Mouse (Mus musculus) A20 (cell line): Measurements from ENCODE around the gene Srsf12.
A peak's percentile ranks its signal among the peaks of the same experiment; 100 is the strongest.

ENCODE experiments used
- DNase-seq: peaks from one replicate; pipeline ENCODE4 v3.0.0-alpha.2; 2011; ENCODE audit warnings: low read depth, low spot score

The Srsf12 gene

GRCm38 (mm10) chr4:33208881-33209841 lies at the start of gene Srsf12:
TSS of gene Srsf12 (plus strand) at chr4:33208991.
- no peak for DNase-seq

GRCm38 (mm10) chr4:33183477-33183876 lies 25.3 kb upstream of the Srsf12 start:
- DNase-seq = no peak

GRCm38 (mm10) chr4:33188164-33188563 lies 20.6 kb upstream of the Srsf12 start:
- no peak for DNase-seq

GRCm38 (mm10) chr4:33188781-33189734 lies 19.7 kb upstream of the Srsf12 start:
- DNase-seq = peak; percentile 30

- no peak for DNase-seq
Observed at GRCm38 (mm10) chr4:33189735-33190036, 19.1 kb upstream of the Srsf12 start, which contains the start of gene Pm20d2. TSS of gene Pm20d2 (minus strand) at chr4:33189737.

- no peak for DNase-seq
Observed at GRCm38 (mm10) chr4:33198117-33198516, 10.7 kb upstream of the Srsf12 start.

GRCm38 (mm10) chr4:33204682-33205081 lies 4.1 kb upstream of the Srsf12 start:
- peak; percentile 69 for DNase-seq

GRCm38 (mm10) chr4:33207551-33207950 lies 1.2 kb upstream of the Srsf12 start:
- DNase-seq = no peak

GRCm38 (mm10) chr4:33221847-33222246 lies 13.1 kb downstream of the Srsf12 start:
- no peak for DNase-seq

GRCm38 (mm10) chr4:33224003-33224675 lies 15.3 kb downstream of the Srsf12 start:
- no peak for DNase-seq

- DNase-seq = no peak
Observed at GRCm38 (mm10) chr4:33227164-33227563, 18.4 kb downstream of the Srsf12 start.

GRCm38 (mm10) chr4:33229639-33230038 lies 20.8 kb downstream of the Srsf12 start:
- DNase-seq = no peak

GRCm38 (mm10) chr4:33230881-33231280 lies 22.1 kb downstream of the Srsf12 start:
- DNase-seq = no peak

- peak; percentile 38 for DNase-seq
Observed at GRCm38 (mm10) chr4:33242536-33242935, 33.7 kb downstream of the Srsf12 start.

- no peak for DNase-seq
Observed at GRCm38 (mm10) chr4:33243016-33243758, 34.4 kb downstream of the Srsf12 start.

- no peak for DNase-seq
Observed at GRCm38 (mm10) chr4:33243921-33244320, 35.1 kb downstream of the Srsf12 start.

- DNase-seq = no peak
Observed at GRCm38 (mm10) chr4:33245853-33246395, 37.1 kb downstream of the Srsf12 start.

GRCm38 (mm10) chr4:33247479-33248053 lies 38.8 kb downstream of the Srsf12 start:
- peak; percentile 99 for DNase-seq

GRCm38 (mm10) chr4:33248062-33248889 lies 39.5 kb downstream of the Srsf12 start:
- peak; percentile 99 for DNase-seq
